ENCODE assay signal across 8 mouse cellular contexts in genomic region chr3:56183159-56184133, GRCm38 (mm10). TPM values are rescaled to one million over a fixed set of nuclear protein-coding genes. Genes with fewer than 3 reads are reported as not detected.
DNase-seq lines count a peak whose midpoint lies in the region; ATAC-seq and TF ChIP-seq lines count a peak whose summit lies in the region.

TSS of gene Nbea (minus strand) at chr3:56183701.

- peak; percentile 73 for TF ChIP-seq CTCF in layer of hippocampus, adult 2 months (conservative IDR thresholded peaks at IDR 0.05)
- peak; percentile 45 for TF ChIP-seq CTCF in liver, postnatal 0 days (IDR thresholded peaks at IDR 0.05; ENCODE audit: low read depth)

- WGBS in liver, postnatal 0 days (ENCODE audit: insufficient replicate concordance): 1% methylated on average over 56 of the region's 131 CpGs

- no peak for TF ChIP-seq EP300 in liver, postnatal 0 days (IDR thresholded peaks at IDR 0.05; ENCODE audit: low read depth)

- DNase-seq in Muller cell, postnatal 12 days (ENCODE audit: inconsistent ontology term): peak; percentile 91
- peak; percentile 95 for DNase-seq in cerebellum, adult 8-10 months
- DNase-seq in heart, postnatal 36 days: peak; percentile 84 to 89
- DNase-seq in layer of hippocampus, adult 2 months (ENCODE audit: low spot score in 2 of 2): peak; percentile 88 to 92
- peak; percentile 84 for DNase-seq in liver, postnatal 0 days
- DNase-seq in ovary, postnatal 14 days (ENCODE audit: low spot score): peak; percentile 82
- DNase-seq in thymus, postnatal 36 days: peak; percentile 15 to 33

- peaks cover 32% of the 10 kb centered on the region for H3K27me3 ChIP-seq in liver, postnatal 0 days (ENCODE audit: insufficient read depth, low read length)

- H3K4me2 ChIP-seq in liver, postnatal 0 days (ENCODE audit: low read depth, low read length): peak within 1 kb of the TSS; percentile 80

- H3K4me1 ChIP-seq in liver, postnatal 0 days (ENCODE audit: insufficient read depth): no peaks in the 10 kb centered on the region

- intact Hi-C loops in heart, postnatal 36 days (cut with DNase I): loop anchor here (5.0 to 10.0 kb wide), 2 partner anchors 106 to 571 kb away; no protein-coding TSS in a partner anchor

- H3K9me3 ChIP-seq in liver, postnatal 0 days (ENCODE audit: low read length): no peaks in the 10 kb centered on the region

- H3K36me3 ChIP-seq in liver, postnatal 0 days (replicated peaks; ENCODE audit: insufficient read depth, low read length): no peaks in the 10 kb centered on the region

- peak within 1 kb of the TSS; percentile 97 for H3K27ac ChIP-seq in layer of hippocampus, adult 2 months
- H3K27ac ChIP-seq in liver, postnatal 0 days (ENCODE audit: low read depth): 0 out of 2 replicates have a peak within 1 kb of the TSS, but pooled peaks have one; percentile 16

- H3K9ac ChIP-seq in liver, postnatal 0 days (replicated peaks): peak within 1 kb of the TSS; percentile 60

- peak within 1 kb of the TSS; percentile 90 for H3K4me3 ChIP-seq in layer of hippocampus, adult 2 months
- peak within 1 kb of the TSS; percentile 66 for H3K4me3 ChIP-seq in liver, postnatal 0 days (ENCODE audit: low read depth, low read length)

- peak; percentile 85 for ATAC-seq in frontal cortex, adult (ENCODE audit: low TSS enrichment)
- peak; percentile 78 for ATAC-seq in liver, postnatal 0 days

RNA-seq across cellular contexts. Expression of gene Nbea, which starts in this region (rescaled TPM):
- 10 to 100 TPM; 14.3 to 14.7 TPM for total RNA-seq in heart, postnatal 36 days (2021)
- total RNA-seq in layer of hippocampus, adult 2 months (2021): 100 to 1,000 TPM; 221 to 230 TPM
- 0.73 and 0.81 TPM in 2 replicates for polyA plus RNA-seq in liver, postnatal 0 days (2015; fragmentation: Nextera tagmentation; extraction: Ambion mirVana)

Comparison
In these comparisons a context has a peak if more than half of its experiments do, and no peak if none do; other contexts are left out.
1. Peak in every context shown above with its lines: DNase-seq, ATAC-seq, H3K4me3 ChIP-seq and H3K27ac ChIP-seq.
2. RNA of gene Nbea (total RNA-seq): 221 to 230 TPM in layer of hippocampus, adult 2 months; 14.3 to 14.7 TPM in heart, postnatal 36 days; every median in the first group is over 10 times any median in the second.
3. Peak in DNase-seq, ATAC-seq, H3K4me3 ChIP-seq, H3K27ac ChIP-seq, H3K9ac ChIP-seq and H3K4me2 ChIP-seq in liver, postnatal 0 days; RNA of the gene not detected or under 1 TPM.
4. DNase-seq: peak in every context shown above with its lines; median percentile 95 in cerebellum, adult 8-10 months; 91 in Muller cell, postnatal 12 days; 90 in layer of hippocampus, adult 2 months; 86 in heart, postnatal 36 days; 84 in liver, postnatal 0 days; 82 in ovary, postnatal 14 days; 24 in thymus, postnatal 36 days.